Mouse (Mus musculus): Measurements from ENCODE around the gene Hlcs. TPM values are rescaled to one million over a fixed set of nuclear protein-coding genes. Genes with fewer than 3 reads are reported as not detected.

The Hlcs gene
- polyA plus RNA-seq, 1 experiment from 2014 or later: 7.2 TPM

DNA sequence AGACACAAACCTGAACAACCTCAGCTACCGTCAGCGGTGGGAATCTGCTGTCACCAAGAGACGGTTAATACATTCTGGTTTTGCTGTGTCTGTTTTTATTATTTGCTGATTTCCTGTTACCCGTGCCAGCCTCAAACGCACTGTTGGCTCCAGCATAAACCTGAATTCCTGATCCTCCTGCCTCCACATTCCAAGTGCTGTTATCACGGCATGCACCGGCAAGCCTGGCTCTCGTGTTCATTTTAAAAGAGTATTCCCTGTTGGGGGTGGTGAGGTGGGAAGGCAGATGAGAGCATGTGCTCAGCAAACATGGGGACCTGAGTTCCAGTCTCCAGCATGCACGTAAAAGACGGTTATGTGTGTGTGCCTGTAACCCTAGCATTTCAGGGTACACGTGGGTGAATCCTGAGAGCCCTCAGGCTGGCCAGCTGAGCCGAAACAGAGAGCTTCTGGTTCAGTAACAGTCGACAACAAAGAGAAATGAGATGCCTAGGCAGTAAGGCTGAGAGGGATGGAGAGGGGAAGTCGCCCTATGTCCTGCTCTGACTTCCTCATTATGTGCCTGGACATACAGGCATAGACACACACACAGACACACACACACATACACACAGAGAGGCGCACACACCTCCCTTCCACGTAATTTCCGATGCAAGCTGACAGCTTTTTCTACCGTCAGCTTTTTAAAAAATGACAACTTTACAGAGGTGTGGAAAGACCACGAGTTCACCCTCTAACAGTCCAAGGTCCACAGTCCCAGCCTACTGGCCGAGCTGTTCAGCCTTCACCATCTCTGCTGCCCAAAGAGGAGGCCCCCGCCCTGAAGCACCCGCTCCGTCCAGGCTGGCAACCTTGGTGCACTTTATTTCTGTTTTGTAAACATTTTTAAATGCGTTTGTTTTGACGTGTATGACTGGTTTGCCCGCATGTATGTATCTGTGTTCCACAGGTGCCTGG lies 107.6 kb downstream of the Hlcs start:
- Histone ChIP-seq H3K4me2 (ENCODE audit: low read depth, low read length) (no peak overlapping the region), H3K4me1 (ENCODE audit: control insufficient read depth, insufficient read depth, low read length) (peaks cover 7% of the 10 kb centered on the region), H3K9me3 (ENCODE audit: control insufficient read depth, low read length) (no peaks in the 10 kb centered on the region), H3K27me3 (replicated peaks; ENCODE audit: control insufficient read depth, insufficient read depth, low read length) (no peaks in the 10 kb centered on the region), H3K9ac (ENCODE audit: low read depth, low read length) (no peak overlapping the region), H3K36me3 (ENCODE audit: control insufficient read depth, insufficient read depth, low read length) (no peaks in the 10 kb centered on the region), H3K27ac (ENCODE audit: low read length) (no peak overlapping the region), H3K4me3 (ENCODE audit: low read length) (no peak overlapping the region)
- peak; percentile 72 for ATAC-seq
- WGBS: 61% methylated on average over 26 of the region's 26 CpGs

DNA sequence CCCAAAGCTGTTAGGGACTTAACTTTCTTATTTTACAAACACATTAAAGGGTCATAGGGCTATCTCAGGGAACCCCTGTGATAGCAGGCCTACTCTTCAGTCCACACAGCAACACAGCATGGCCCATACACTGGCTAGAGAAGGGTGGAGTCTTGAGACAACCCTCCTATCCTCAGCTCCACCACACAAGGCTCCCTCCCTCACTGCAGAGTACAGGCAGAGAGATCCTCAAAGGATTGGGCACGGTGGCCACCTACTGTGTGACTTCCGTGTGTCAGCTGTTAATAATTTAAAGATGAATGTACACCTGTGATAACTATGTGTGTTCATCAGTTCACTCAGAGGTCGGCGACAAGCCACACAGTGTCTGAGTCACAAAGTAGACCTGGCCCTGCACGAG lies 112.0 kb downstream of the Hlcs start:
- Histone ChIP-seq H3K36me3 (ENCODE audit: control insufficient read depth, insufficient read depth, low read length) (no peaks in the 10 kb centered on the region), H3K4me3 (ENCODE audit: low read length) (no peak overlapping the region), H3K4me2 (ENCODE audit: low read depth, low read length) (no peak overlapping the region), H3K27me3 (replicated peaks; ENCODE audit: control insufficient read depth, insufficient read depth, low read length) (no peaks in the 10 kb centered on the region), H3K9me3 (ENCODE audit: control insufficient read depth, low read length) (no peaks in the 10 kb centered on the region), H3K9ac (ENCODE audit: low read depth, low read length) (no peak overlapping the region), H3K4me1 (ENCODE audit: control insufficient read depth, insufficient read depth, low read length) (peaks cover 7% of the 10 kb centered on the region; the same call in 1 of the 2 replicates), H3K27ac (ENCODE audit: low read length) (no peak overlapping the region)
- WGBS: 52% methylated on average over 5 of the region's 5 CpGs
- ATAC-seq: peak; percentile 58

DNA sequence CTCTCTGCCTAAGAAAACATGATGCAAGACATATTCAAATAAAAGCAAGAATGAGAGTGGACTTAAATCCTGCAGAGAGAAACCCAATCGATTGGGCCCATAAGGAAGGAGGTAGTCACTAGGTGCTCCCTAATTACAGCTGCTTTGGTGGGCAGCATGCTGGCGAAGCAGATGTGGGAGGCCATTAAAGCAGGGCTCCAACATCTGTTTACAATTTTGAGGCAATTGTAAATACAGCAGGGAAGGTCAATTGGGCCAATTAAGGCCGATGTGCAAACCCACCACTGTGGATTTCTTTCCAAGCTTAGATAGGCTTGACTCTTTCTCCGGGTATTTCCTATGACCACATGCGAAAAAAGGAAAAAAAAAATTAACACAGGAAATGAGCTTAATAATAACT lies 117.5 kb downstream of the Hlcs start:
- no peaks in the 10 kb centered on the region for H3K4me1 ChIP-seq (ENCODE audit: control insufficient read depth, insufficient read depth, low read length)
- H3K36me3 ChIP-seq (ENCODE audit: control insufficient read depth, insufficient read depth, low read length): no peaks in the 10 kb centered on the region
- no peak overlapping the region for H3K4me3 ChIP-seq (ENCODE audit: low read length)
- H3K9ac ChIP-seq (ENCODE audit: low read depth, low read length): no peak overlapping the region
- no peak for ATAC-seq
- H3K4me2 ChIP-seq (ENCODE audit: low read depth, low read length): no peak overlapping the region
- H3K9me3 ChIP-seq (ENCODE audit: control insufficient read depth, low read length): no peaks in the 10 kb centered on the region
- no peak overlapping the region for H3K27ac ChIP-seq (ENCODE audit: low read length)
- 51% methylated on average over 5 of the region's 5 CpGs for WGBS
- no peaks in the 10 kb centered on the region for H3K27me3 ChIP-seq (replicated peaks; ENCODE audit: control insufficient read depth, insufficient read depth, low read length)

DNA sequence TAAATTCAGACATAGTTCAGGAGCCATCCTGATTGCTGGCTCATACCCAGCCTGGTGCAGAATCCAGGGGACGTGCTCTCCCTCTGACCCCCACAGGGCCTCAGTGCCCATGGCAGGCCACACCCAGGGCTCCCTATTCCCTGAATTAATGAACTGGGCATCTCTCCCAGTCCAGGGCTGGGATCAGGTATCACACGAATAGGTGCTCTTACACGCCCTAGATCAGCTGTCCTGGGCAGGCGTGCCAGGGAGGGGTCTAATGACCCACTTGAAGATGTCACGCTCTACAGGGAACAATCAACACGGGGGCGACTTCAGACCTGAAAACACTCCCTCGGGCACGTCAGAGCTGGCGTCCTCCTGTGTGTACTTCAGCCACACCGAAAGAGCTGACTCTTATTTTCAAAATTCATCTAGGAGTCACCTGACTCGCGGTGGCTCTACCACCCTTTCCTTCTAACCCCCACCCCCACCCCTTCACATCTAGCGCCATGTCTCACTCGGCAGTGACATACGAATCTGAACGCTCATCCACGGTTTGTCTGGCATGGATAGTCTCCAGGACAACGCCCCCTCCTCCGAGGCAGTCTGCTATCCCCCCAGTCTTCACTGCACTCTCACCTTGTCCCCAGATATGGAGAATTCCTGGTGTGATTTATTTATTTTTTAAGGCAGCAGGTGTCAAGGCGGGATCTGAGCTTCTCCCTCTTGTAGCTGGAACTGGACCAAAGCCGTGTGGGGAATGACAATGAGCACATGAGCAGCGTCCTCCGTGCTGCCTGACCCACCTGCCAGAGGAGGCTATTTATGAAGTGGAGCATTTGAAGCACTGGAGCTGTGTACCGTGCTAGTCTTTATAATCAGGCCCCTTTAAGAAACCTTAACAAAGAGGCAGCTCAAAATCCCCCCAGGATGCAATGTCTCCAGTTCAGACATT lies 121.7 kb downstream of the Hlcs start:
- H3K4me2 ChIP-seq (ENCODE audit: low read depth, low read length): no peak overlapping the region
- H3K9me3 ChIP-seq (ENCODE audit: control insufficient read depth, low read length): no peaks in the 10 kb centered on the region
- no peaks in the 10 kb centered on the region for H3K4me1 ChIP-seq (ENCODE audit: control insufficient read depth, insufficient read depth, low read length)
- H3K27ac ChIP-seq (ENCODE audit: low read length): no peak overlapping the region
- no peak for ATAC-seq
- no peaks in the 10 kb centered on the region for H3K27me3 ChIP-seq (replicated peaks; ENCODE audit: control insufficient read depth, insufficient read depth, low read length)
- no peaks in the 10 kb centered on the region for H3K36me3 ChIP-seq (ENCODE audit: control insufficient read depth, insufficient read depth, low read length)
- 80% methylated on average over 25 of the region's 25 CpGs for WGBS
- H3K4me3 ChIP-seq (ENCODE audit: low read length): no peak overlapping the region
- H3K9ac ChIP-seq (ENCODE audit: low read depth, low read length): no peak overlapping the region

DNA sequence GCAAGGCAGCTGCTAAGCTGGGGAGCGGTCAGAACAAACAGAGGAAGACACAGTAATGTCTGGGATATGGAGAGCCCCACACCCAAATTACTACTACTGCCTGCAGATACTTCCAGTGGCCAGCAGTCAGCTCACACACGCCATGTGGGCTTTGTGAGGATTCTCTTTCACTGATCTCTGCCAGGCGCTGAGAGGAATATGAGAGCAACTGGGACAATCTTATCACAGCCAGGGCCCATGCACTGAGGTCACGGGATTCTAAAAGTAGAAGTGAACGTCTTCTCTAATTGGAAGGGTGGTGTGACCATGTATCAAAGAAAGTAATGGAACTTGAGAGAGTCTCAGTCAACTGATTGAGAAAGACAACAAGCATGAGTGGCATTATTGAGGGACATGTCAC lies 123.1 kb downstream of the Hlcs start:
- ATAC-seq: no peak
- no peak overlapping the region for H3K27ac ChIP-seq (ENCODE audit: low read length)
- H3K4me2 ChIP-seq (ENCODE audit: low read depth, low read length): no peak overlapping the region
- 90% methylated on average over 5 of the region's 5 CpGs for WGBS
- no peaks in the 10 kb centered on the region for H3K27me3 ChIP-seq (replicated peaks; ENCODE audit: control insufficient read depth, insufficient read depth, low read length)
- H3K9ac ChIP-seq (ENCODE audit: low read depth, low read length): no peak overlapping the region
- H3K4me1 ChIP-seq (ENCODE audit: control insufficient read depth, insufficient read depth, low read length): no peaks in the 10 kb centered on the region
- no peak overlapping the region for H3K4me3 ChIP-seq (ENCODE audit: low read length)
- H3K36me3 ChIP-seq (ENCODE audit: control insufficient read depth, insufficient read depth, low read length): no peaks in the 10 kb centered on the region
- H3K9me3 ChIP-seq (ENCODE audit: control insufficient read depth, low read length): no peaks in the 10 kb centered on the region

DNA sequence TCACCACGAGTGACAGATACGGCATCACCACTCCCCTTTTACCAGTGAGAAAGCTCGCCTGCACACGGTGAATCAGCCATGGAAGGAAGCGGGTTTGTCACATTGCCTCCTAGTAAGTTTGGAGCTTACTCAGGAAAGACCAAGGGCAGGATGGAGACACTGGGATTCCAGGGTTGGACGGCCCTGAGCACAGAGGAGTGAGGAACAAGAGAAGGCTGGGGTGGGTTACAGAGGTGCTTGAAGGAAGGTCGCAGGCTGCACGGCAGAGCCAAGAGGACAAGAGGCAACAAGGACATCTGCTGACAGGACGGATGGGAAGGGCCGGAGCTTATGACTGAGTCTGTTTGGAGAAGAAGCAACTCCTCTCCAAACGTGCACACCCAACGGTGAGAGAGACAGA lies 126.8 kb downstream of the Hlcs start:
- Histone ChIP-seq H3K27ac (ENCODE audit: low read length) (no peak overlapping the region), H3K36me3 (ENCODE audit: control insufficient read depth, insufficient read depth, low read length) (no peaks in the 10 kb centered on the region), H3K4me3 (ENCODE audit: low read length) (no peak overlapping the region), H3K9me3 (ENCODE audit: control insufficient read depth, low read length) (no peaks in the 10 kb centered on the region), H3K4me2 (ENCODE audit: low read depth, low read length) (no peak overlapping the region), H3K9ac (ENCODE audit: low read depth, low read length) (no peak overlapping the region), H3K27me3 (replicated peaks; ENCODE audit: control insufficient read depth, insufficient read depth, low read length) (no peaks in the 10 kb centered on the region), H3K4me1 (ENCODE audit: control insufficient read depth, insufficient read depth, low read length) (peaks cover 2% of the 10 kb centered on the region; the same call in 1 of the 2 replicates)
- no peak for ATAC-seq
- 79% methylated on average over 12 of the region's 12 CpGs for WGBS

DNA sequence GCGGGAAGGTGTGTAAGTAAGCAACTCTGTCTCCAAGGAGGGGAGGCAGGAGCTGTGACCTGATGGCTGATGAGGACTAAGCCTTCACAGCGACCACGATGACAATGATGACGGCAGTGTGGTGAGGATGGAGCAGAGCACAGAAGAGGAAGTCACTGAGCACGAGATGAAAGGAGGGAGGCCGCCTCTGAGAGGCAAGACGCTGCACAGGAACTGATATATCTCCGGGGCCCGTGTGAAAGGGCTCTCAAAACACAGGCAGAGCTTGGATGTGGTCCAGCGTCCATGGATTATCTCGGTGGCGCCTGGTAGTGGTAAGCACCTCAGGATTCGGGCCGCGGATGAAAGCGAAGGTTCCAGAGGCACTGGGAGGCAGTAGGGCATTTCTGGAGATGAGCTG lies 127.9 kb downstream of the Hlcs start:
- Histone ChIP-seq H3K4me1 (ENCODE audit: control insufficient read depth, insufficient read depth, low read length) (peaks cover 2% of the 10 kb centered on the region; the same call in 1 of the 2 replicates), H3K4me2 (ENCODE audit: low read depth, low read length) (no peak overlapping the region), H3K27ac (ENCODE audit: low read length) (no peak overlapping the region), H3K36me3 (ENCODE audit: control insufficient read depth, insufficient read depth, low read length) (no peaks in the 10 kb centered on the region), H3K9ac (ENCODE audit: low read depth, low read length) (no peak overlapping the region), H3K27me3 (replicated peaks; ENCODE audit: control insufficient read depth, insufficient read depth, low read length) (no peaks in the 10 kb centered on the region), H3K9me3 (ENCODE audit: control insufficient read depth, low read length) (no peaks in the 10 kb centered on the region), H3K4me3 (ENCODE audit: low read length) (no peak overlapping the region)
- 54% methylated on average over 16 of the region's 16 CpGs for WGBS
- ATAC-seq: no peak

DNA sequence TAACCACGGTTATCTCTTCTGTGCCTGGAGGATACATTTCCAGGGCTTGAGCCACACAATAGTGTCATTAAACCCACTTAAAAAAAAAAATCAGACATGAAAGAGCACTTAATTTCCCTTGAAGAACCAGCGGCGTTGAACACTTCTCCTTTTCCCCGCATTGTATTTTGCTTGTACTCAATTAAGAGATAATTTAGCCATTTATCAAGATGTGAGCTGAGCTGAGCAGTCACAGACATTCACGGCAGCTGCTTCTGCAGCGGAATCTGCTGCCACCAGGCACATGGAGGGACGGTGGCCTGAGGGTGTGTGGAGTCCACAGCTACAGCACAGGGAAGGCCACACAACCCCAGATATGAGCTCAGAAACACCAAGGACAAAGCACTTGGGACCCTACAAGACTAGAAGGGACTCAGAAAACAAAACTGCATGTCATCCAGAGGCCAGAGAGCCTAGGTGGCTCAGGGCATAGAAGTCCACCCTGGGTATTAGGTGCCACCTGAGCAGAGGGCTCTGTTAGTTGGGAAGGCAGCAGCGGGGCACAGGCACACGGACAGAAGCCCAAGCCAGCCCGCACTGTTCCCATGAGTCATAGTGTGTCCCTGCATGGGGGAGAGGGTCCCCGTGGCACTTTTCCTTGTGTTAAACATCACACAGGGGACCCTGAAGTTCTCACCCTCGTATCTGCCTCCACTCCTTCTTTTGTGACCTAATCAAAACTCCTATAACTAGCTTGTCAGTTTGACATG lies 133.1 kb downstream of the Hlcs start:
- ATAC-seq: no peak
- no peak overlapping the region for H3K4me2 ChIP-seq (ENCODE audit: low read depth, low read length)
- no peak overlapping the region for H3K27ac ChIP-seq (ENCODE audit: low read length)
- no peak overlapping the region for H3K4me3 ChIP-seq (ENCODE audit: low read length)
- whole genome bisulfite sequencing: 68% methylated on average over 12 of the region's 12 CpGs
- no peak overlapping the region for H3K9ac ChIP-seq (ENCODE audit: low read depth, low read length)
- no peaks in the 10 kb centered on the region for H3K27me3 ChIP-seq (replicated peaks; ENCODE audit: control insufficient read depth, insufficient read depth, low read length)
- H3K36me3 ChIP-seq (ENCODE audit: control insufficient read depth, insufficient read depth, low read length): no peaks in the 10 kb centered on the region
- no peaks in the 10 kb centered on the region for H3K9me3 ChIP-seq (ENCODE audit: control insufficient read depth, low read length)
- peaks cover 2% of the 10 kb centered on the region; the same call in 1 of the 2 replicates for H3K4me1 ChIP-seq (ENCODE audit: control insufficient read depth, insufficient read depth, low read length)
